Mouse (Mus musculus) ES-Bruce4 (cell line): ENCODE results near the gene Prpsap1.

Experiments
- CTCF ChIP-seq: IDR thresholded peaks from one replicate; pipeline ENCODE4 v1.8.1; 2011; ENCODE audit warnings: low read depth, low read length
- EP300 ChIP-seq: IDR thresholded peaks from 2 replicates; pipeline ENCODE4 v1.6.1; 2011; ENCODE audit warnings: low read depth, low read length; ENCODE audit not compliant: insufficient read depth
- POLR2A ChIP-seq: IDR thresholded peaks from one replicate; pipeline ENCODE4 v1.8.1; 2011; ENCODE audit warnings: low read length; ENCODE audit not compliant: insufficient read depth

- TF ChIP-seq CTCF: no peak
- TF ChIP-seq POLR2A: no peak
- no peak for TF ChIP-seq EP300
These were observed 59.6 kb downstream of the Prpsap1 start for GRCm38 (mm10) chr11:116434287-116434966.
